ENCODE assay signal across 16 mouse cellular contexts in the genomic region with DNA sequence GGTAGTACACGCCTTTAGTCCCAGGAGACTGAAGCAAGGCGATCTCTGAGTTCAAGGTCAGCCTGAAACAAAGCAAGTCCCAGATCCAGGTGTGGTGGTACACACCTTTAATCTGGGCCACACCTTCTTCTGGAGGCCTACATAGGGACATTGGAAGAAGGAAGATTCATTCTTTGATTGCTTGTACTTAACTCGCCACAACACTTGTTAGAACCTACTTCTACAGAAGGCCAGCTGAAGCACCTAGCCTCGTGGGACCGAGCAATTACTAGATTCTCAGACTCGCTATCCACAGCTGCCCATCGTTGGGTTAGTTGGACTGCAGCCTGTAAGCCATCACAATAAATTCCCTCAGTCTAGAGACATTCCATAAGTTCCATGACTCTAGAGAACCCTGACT. TPM values are rescaled to one million over a fixed set of nuclear protein-coding genes. Genes with fewer than 3 reads are reported as not detected.
"Had no signal": no experiment of that assay in that cellular context is flagged by ENCODE, and none has a peak within 500 bp of the region (broad histone marks: within the 10 kb centered on the region; RNA-seq: fewer than 3 reads in every experiment).

No protein-coding gene starts in this region.

- DNase-seq: lung, adult 2 months; lung, postnatal 14 days; lung, postnatal 36 days; right cerebral cortex, postnatal 14 days; thymus, postnatal 14 days had no signal

- H3K27me3 ChIP-seq: lung, embryonic 15.5 days; megakaryocyte, embryonic 14.5 days; midbrain, embryonic 13.5 days; midbrain, embryonic 15.5 days; neural tube, embryonic 12.5 days; stomach, embryonic 15.5 days had no signal

- H3K4me3 ChIP-seq: lung, embryonic 15.5 days; megakaryocyte, embryonic 14.5 days; midbrain, embryonic 13.5 days; midbrain, embryonic 15.5 days; neural tube, embryonic 12.5 days; stomach, embryonic 15.5 days had no signal

- H3K9ac ChIP-seq: lung, embryonic 15.5 days; midbrain, embryonic 13.5 days; midbrain, embryonic 15.5 days; neural tube, embryonic 12.5 days; stomach, embryonic 15.5 days had no signal

- H3K36me3 ChIP-seq: lung, embryonic 15.5 days; midbrain, embryonic 13.5 days; midbrain, embryonic 15.5 days; neural tube, embryonic 12.5 days; stomach, embryonic 15.5 days had no signal

- H3K27ac ChIP-seq: lung, embryonic 15.5 days; macrophage; midbrain, embryonic 13.5 days; midbrain, embryonic 15.5 days; neural tube, embryonic 12.5 days; stomach, embryonic 15.5 days had no signal

- H3K4me2 ChIP-seq: lung, embryonic 15.5 days; midbrain, embryonic 11.5 days; midbrain, embryonic 13.5 days; midbrain, embryonic 15.5 days; neural tube, embryonic 12.5 days; stomach, embryonic 15.5 days had no signal

- ATAC-seq: lung, postnatal 0 days; midbrain, embryonic 13.5 days; midbrain, embryonic 15.5 days had no signal

- H3K4me1 ChIP-seq: lung, embryonic 15.5 days; midbrain, embryonic 13.5 days; midbrain, embryonic 15.5 days; neural tube, embryonic 12.5 days; stomach, embryonic 15.5 days had no signal

- H3K9me3 ChIP-seq: lung, embryonic 15.5 days; megakaryocyte, embryonic 14.5 days; midbrain, embryonic 13.5 days; midbrain, embryonic 15.5 days; neural tube, embryonic 12.5 days; stomach, embryonic 15.5 days had no signal

RNA-seq across cellular contexts. Expression of gene Slfn8, which starts 41.2 kb away (rescaled TPM):
- polyA plus RNA-seq: neural tube, embryonic 12.5 days had no signal

RNA-seq across cellular contexts. Expression of gene Slfn1, which starts 54.8 kb away (rescaled TPM):
- total RNA-seq: midbrain, postnatal 0 days had no signal
- polyA plus RNA-seq: neural tube, embryonic 12.5 days; neural tube, embryonic 14.5 days had no signal
